Comparison of ENCODE assay signal across 8 mouse cellular contexts in genomic region chr17:35701978-35702461, GRCm38 (mm10). TPM values are rescaled to one million over a fixed set of nuclear protein-coding genes. Genes with fewer than 3 reads are reported as not detected.
DNase-seq lines count a peak whose midpoint lies in the region; ATAC-seq lines count a peak whose summit lies in the region.

No protein-coding gene starts in this region.

- ATAC-seq in cerebellum, adult (ENCODE audit: insufficient number of reproducible peaks, low FRiP score, low TSS enrichment): no peak
- ATAC-seq in heart, embryonic 15.5 days (replicated peaks; ENCODE audit: insufficient number of reproducible peaks, insufficient read depth, low FRiP score, low read depth): peak; percentile 28

- peak overlapping the region; percentile 76 for H3K9ac ChIP-seq in heart, embryonic 15.5 days

- peak; percentile 63 for DNase-seq in cerebellum, adult 11 months
- peak; percentile 59 for DNase-seq in embryo, embryonic 10 days (ENCODE audit: low spot score)
- DNase-seq in kidney, postnatal 14 days: peak; percentile 89
- peak; percentile 61 to 78 for DNase-seq in lung, postnatal 4 days
- no peak for DNase-seq in T-cell, adult 2 months (ENCODE audit: low spot score)
- DNase-seq in thymus, postnatal 0 days (ENCODE audit: low spot score): no peak

- no peaks in the 10 kb centered on the region for H3K36me3 ChIP-seq in heart, embryonic 15.5 days

- H3K4me2 ChIP-seq in heart, embryonic 15.5 days: peak overlapping the region; percentile 76

- H3K27me3 ChIP-seq in heart, embryonic 15.5 days: no peaks in the 10 kb centered on the region

- peaks cover 68% of the 10 kb centered on the region for H3K4me1 ChIP-seq in heart, embryonic 15.5 days (replicated peaks)

- H3K9me3 ChIP-seq in heart, embryonic 15.5 days (replicated peaks): no peaks in the 10 kb centered on the region

- peak overlapping the region; percentile 66 for H3K4me3 ChIP-seq in heart, embryonic 15.5 days

- peak overlapping the region; percentile 96 for H3K27ac ChIP-seq in heart, embryonic 15.5 days

- WGBS in heart, embryonic 15.5 days: 7% methylated on average over 16 of the region's 16 CpGs

RNA-seq across cellular contexts. Expression of gene Ddr1, which starts 2.4 kb away (rescaled TPM):
- polyA plus RNA-seq in heart, embryonic 15.5 days (2015; fragmentation: Nextera tagmentation; extraction: Ambion mirVana): 109 and 125 TPM in 2 replicates
- 33.7 and 33.8 TPM in 2 replicates for polyA plus RNA-seq in thymus, postnatal 0 days (2015; fragmentation: Nextera tagmentation; extraction: Ambion mirVana)

RNA-seq across cellular contexts. Expression of gene Gtf2h4, which starts 28.5 kb away (rescaled TPM):
- 21.3 and 28.7 TPM in 2 replicates for polyA plus RNA-seq in heart, embryonic 15.5 days (2015; fragmentation: Nextera tagmentation; extraction: Ambion mirVana)
- 267 and 319 TPM in 2 replicates for polyA plus RNA-seq in thymus, postnatal 0 days (2015; fragmentation: Nextera tagmentation; extraction: Ambion mirVana)

RNA-seq across cellular contexts. Expression of gene Vars2, which starts 34.6 kb away (rescaled TPM):
- polyA plus RNA-seq in heart, embryonic 15.5 days (2015; fragmentation: Nextera tagmentation; extraction: Ambion mirVana): 11.1 and 16.2 TPM in 2 replicates
- 22.5 and 27.0 TPM in 2 replicates for polyA plus RNA-seq in thymus, postnatal 0 days (2015; fragmentation: Nextera tagmentation; extraction: Ambion mirVana)

RNA-seq across cellular contexts. Expression of gene Mucl3, which starts 58.5 kb away (rescaled TPM):
- 0.22 and 0.23 TPM in 2 replicates for polyA plus RNA-seq in heart, embryonic 15.5 days (2015; fragmentation: Nextera tagmentation; extraction: Ambion mirVana)
- 0.10 and 0.17 TPM in 2 replicates for polyA plus RNA-seq in thymus, postnatal 0 days (2015; fragmentation: Nextera tagmentation; extraction: Ambion mirVana)

Comparison
In these comparisons a context has a peak if more than half of its experiments do, and no peak if none do; other contexts are left out.
1. DNase-seq: peak in cerebellum, adult 11 months (single experiment), embryo, embryonic 10 days (single experiment), kidney, postnatal 14 days (single experiment) and lung, postnatal 4 days (2 of 2); none in T-cell, adult 2 months (single experiment) and thymus, postnatal 0 days (single experiment).